Mouse (Mus musculus) embryonic facial prominence, embryonic 14.5 days (tissue): ENCODE results near the gene Tril. TPM values are rescaled to one million over a fixed set of nuclear protein-coding genes. Genes with fewer than 3 reads are reported as not detected.

ENCODE experiments used
- ATAC-seq: fragments of 200-750 bp; cut with Nextera tagmentation; 2 replicates; pipeline ENCODE4 v1.8.0; 2017; ENCODE audit warnings: low read depth, moderate number of reproducible peaks, moderate TSS enrichment
- DNase-seq: peaks from one replicate; pipeline ENCODE4 v3.0.0-alpha.2; 2015; ENCODE audit warnings: low spot score
- H3K27ac ChIP-seq: fragments of 300-500 bp; sonication (generic); replicated peaks from 2 replicates; pipeline ENCODE4 v1.5.1; 2014; ENCODE audit warnings: low read depth, mild to moderate bottlenecking, low read length, moderate library complexity
- H3K27me3 ChIP-seq: fragments of 300-500 bp; sonication (generic); replicated peaks from 2 replicates; pipeline ENCODE4 v1.6.1; 2014; ENCODE audit warnings: low read length; ENCODE audit not compliant: control insufficient read depth, insufficient read depth
- H3K36me3 ChIP-seq: fragments of 300-500 bp; sonication (generic); 2 replicates; pipeline ENCODE4 v1.6.1; 2014; ENCODE audit warnings: low read length, mixed read lengths; ENCODE audit not compliant: control insufficient read depth, insufficient read depth
- H3K4me1 ChIP-seq: fragments of 300-500 bp; sonication (generic); 2 replicates; pipeline ENCODE4 v1.6.1; 2014; ENCODE audit warnings: antibody characterized with exemption, low read length; ENCODE audit not compliant: control insufficient read depth, insufficient read depth
- H3K4me2 ChIP-seq: fragments of 300-500 bp; sonication (generic); 2 replicates; pipeline ENCODE4 v1.6.1; 2014; ENCODE audit warnings: low read depth, mild to moderate bottlenecking, low read length, moderate library complexity, mixed read lengths
- H3K4me3 ChIP-seq: fragments of 300-500 bp; sonication (generic); 2 replicates; pipeline ENCODE4 v1.5.1; 2014; ENCODE audit warnings: low read depth, mild to moderate bottlenecking, low read length
- H3K9ac ChIP-seq: fragments of 300-500 bp; sonication (generic); 2 replicates; pipeline ENCODE4 v1.6.1; 2014; ENCODE audit warnings: low read depth, mild to moderate bottlenecking, low read length, moderate library complexity, mixed read lengths
- H3K9me3 ChIP-seq: fragments of 300-500 bp; sonication (generic); 2 replicates; pipeline ENCODE4 v1.6.1; 2016; ENCODE audit warnings: low read length; ENCODE audit not compliant: control insufficient read depth
- WGBS: fragments of 180-500 bp; shearing (Covaris S2); extraction: QIAGEN DNeasy Blood & Tissue Kit; methylation state at CpG from one replicate; pipeline ENCODE4 v1.1.7; 2014; 5-methylcytosine and 5-hydroxymethylcytosine counted together
- polyA plus RNA-seq: library from polyadenylated mRNA; unstranded; fragments of >200 nt; fragmentation: Nextera tagmentation; extraction: Ambion mirVana; gene quantifications from 2 replicates; pipeline ENCODE4 v1.2.1, GENCODE M21; 2014

Tril gene
- polyA plus RNA-seq, 1 experiment from 2014 or later = 27.0 TPM

GRCm38 (mm10) chr6:53815691-53816090 is 4.9 kb downstream of the Tril start:
- Histone ChIP-seq H3K9me3 (no peaks in the 10 kb centered on the region), H3K9ac (no peak overlapping the region), H3K4me3 (no peak overlapping the region), H3K27ac (no peak overlapping the region), H3K27me3 (peaks cover 3% of the 10 kb centered on the region; the same call in 1 of the 2 replicates), H3K4me2 (peak overlapping the region; percentile 27), H3K36me3 (peaks cover 16% of the 10 kb centered on the region; the same call in 1 of the 2 replicates), H3K4me1 (peaks cover 34% of the 10 kb centered on the region)
- no peak for ATAC-seq
- DNase-seq = no peak
- 60% methylated on average over 7 of the region's 7 CpGs for WGBS

- H3K27me3 ChIP-seq = peaks cover 2% of the 10 kb centered on the region; the same call in 1 of the 2 replicates
Observed at GRCm38 (mm10) chr6:53814214-53814613, 6.4 kb downstream of the Tril start.

GRCm38 (mm10) chr6:53812242-53812641 is 8.4 kb downstream of the Tril start:
- H3K9ac ChIP-seq = no peak overlapping the region
- peaks cover 11% of the 10 kb centered on the region; the same call in 1 of the 2 replicates for H3K36me3 ChIP-seq
- H3K27ac ChIP-seq = no peak overlapping the region
- no peak overlapping the region for H3K4me2 ChIP-seq
- H3K4me1 ChIP-seq = peaks cover 13% of the 10 kb centered on the region
- DNase-seq = no peak
- no peak for ATAC-seq
- H3K4me3 ChIP-seq = no peak overlapping the region
- WGBS = 58% methylated on average over 3 of the region's 3 CpGs
- no peaks in the 10 kb centered on the region for H3K27me3 ChIP-seq
- H3K9me3 ChIP-seq = no peaks in the 10 kb centered on the region

More at GRCm38 (mm10) chr6:53814214-53814613, 6.4 kb downstream of the Tril start:
- Histone ChIP-seq H3K36me3 (peaks cover 16% of the 10 kb centered on the region; the same call in 1 of the 2 replicates), H3K4me2 (no peak overlapping the region), H3K9me3 (no peaks in the 10 kb centered on the region), H3K9ac (no peak overlapping the region), H3K4me3 (no peak overlapping the region), H3K4me1 (peaks cover 30% of the 10 kb centered on the region), H3K27ac (no peak overlapping the region)
- DNase-seq (no peak), ATAC-seq (no peak)

- no peak for DNase-seq
Observed at GRCm38 (mm10) chr6:53808801-53809200, 11.8 kb downstream of the Tril start.

GRCm38 (mm10) chr6:53807185-53807584 is 13.4 kb downstream of the Tril start:
- 75% methylated on average over 3 of the region's 3 CpGs for WGBS
- Histone ChIP-seq H3K27ac (no peak overlapping the region), H3K36me3 (no peaks in the 10 kb centered on the region), H3K4me1 (peaks cover 4% of the 10 kb centered on the region), H3K27me3 (no peaks in the 10 kb centered on the region), H3K4me3 (no peak overlapping the region), H3K9ac (no peak overlapping the region), H3K9me3 (no peaks in the 10 kb centered on the region), H3K4me2 (no peak overlapping the region)
- ATAC-seq (no peak), DNase-seq (no peak)

More at GRCm38 (mm10) chr6:53808801-53809200, 11.8 kb downstream of the Tril start:
- 59% methylated on average over 9 of the region's 9 CpGs for WGBS
- ATAC-seq = no peak
- Histone ChIP-seq H3K9me3 (no peaks in the 10 kb centered on the region), H3K9ac (no peak overlapping the region), H3K36me3 (no peaks in the 10 kb centered on the region), H3K27me3 (no peaks in the 10 kb centered on the region), H3K4me2 (no peak overlapping the region), H3K4me1 (no peaks in the 10 kb centered on the region), H3K4me3 (no peak overlapping the region), H3K27ac (no peak overlapping the region)

- no peaks in the 10 kb centered on the region for H3K9me3 ChIP-seq
- no peak overlapping the region for H3K4me2 ChIP-seq
- H3K36me3 ChIP-seq = no peaks in the 10 kb centered on the region
- H3K27me3 ChIP-seq = no peaks in the 10 kb centered on the region
- no peak overlapping the region for H3K4me3 ChIP-seq
- H3K9ac ChIP-seq = no peak overlapping the region
- H3K4me1 ChIP-seq = peaks cover 10% of the 10 kb centered on the region
- DNase-seq = no peak
- H3K27ac ChIP-seq = no peak overlapping the region
- WGBS = 60% methylated on average over 8 of the region's 8 CpGs
- no peak for ATAC-seq
Observed at GRCm38 (mm10) chr6:53806591-53807023, 14.0 kb downstream of the Tril start.

- H3K36me3 ChIP-seq = no peaks in the 10 kb centered on the region
- H3K4me1 ChIP-seq = peaks cover 15% of the 10 kb centered on the region
- H3K4me3 ChIP-seq = no peak overlapping the region
- ATAC-seq (no peak), DNase-seq (no peak)
- no peaks in the 10 kb centered on the region for H3K9me3 ChIP-seq
- H3K27me3 ChIP-seq = no peaks in the 10 kb centered on the region
- no peak overlapping the region for H3K9ac ChIP-seq
- 79% methylated on average over 5 of the region's 5 CpGs for whole genome bisulfite sequencing
- no peak overlapping the region for H3K4me2 ChIP-seq
- no peak overlapping the region for H3K27ac ChIP-seq
Observed at GRCm38 (mm10) chr6:53806021-53806420, 14.6 kb downstream of the Tril start.

GRCm38 (mm10) chr6:53804145-53804544 is 16.5 kb downstream of the Tril start:
- no peaks in the 10 kb centered on the region for H3K27me3 ChIP-seq
- WGBS = 51% methylated on average over 6 of the region's 6 CpGs

GRCm38 (mm10) chr6:53803551-53803950 is 17.1 kb downstream of the Tril start:
- no peaks in the 10 kb centered on the region for H3K36me3 ChIP-seq
- peaks cover 15% of the 10 kb centered on the region for H3K4me1 ChIP-seq
- ATAC-seq = no peak
- H3K27ac ChIP-seq = no peak overlapping the region
- H3K9ac ChIP-seq = no peak overlapping the region
- no peaks in the 10 kb centered on the region for H3K9me3 ChIP-seq
- no peak for DNase-seq
- WGBS = 96% methylated on average over 4 of the region's 4 CpGs
- H3K4me3 ChIP-seq = no peak overlapping the region
- no peaks in the 10 kb centered on the region for H3K27me3 ChIP-seq
- H3K4me2 ChIP-seq = no peak overlapping the region

More at GRCm38 (mm10) chr6:53804145-53804544, 16.5 kb downstream of the Tril start:
- ATAC-seq = no peak
- Histone ChIP-seq H3K36me3 (no peaks in the 10 kb centered on the region), H3K4me1 (peaks cover 15% of the 10 kb centered on the region), H3K4me3 (no peak overlapping the region), H3K9me3 (no peaks in the 10 kb centered on the region), H3K4me2 (no peak overlapping the region), H3K9ac (no peak overlapping the region), H3K27ac (no peak overlapping the region)
- DNase-seq = no peak
